Mouse (Mus musculus): ENCODE measurements at regions not wholly inside any gene's neighbourhood (a gene's known extent, or its start where the extent isn't known, plus 50 kb on each side); places are given as distances from the start of the nearest gene placed in this dataset.
"Not testable (repeated sequence)": the region's sequence is repeated elsewhere in the genome, so short reads cannot be mapped to it uniquely, and the experiment has no call there.

DNA sequence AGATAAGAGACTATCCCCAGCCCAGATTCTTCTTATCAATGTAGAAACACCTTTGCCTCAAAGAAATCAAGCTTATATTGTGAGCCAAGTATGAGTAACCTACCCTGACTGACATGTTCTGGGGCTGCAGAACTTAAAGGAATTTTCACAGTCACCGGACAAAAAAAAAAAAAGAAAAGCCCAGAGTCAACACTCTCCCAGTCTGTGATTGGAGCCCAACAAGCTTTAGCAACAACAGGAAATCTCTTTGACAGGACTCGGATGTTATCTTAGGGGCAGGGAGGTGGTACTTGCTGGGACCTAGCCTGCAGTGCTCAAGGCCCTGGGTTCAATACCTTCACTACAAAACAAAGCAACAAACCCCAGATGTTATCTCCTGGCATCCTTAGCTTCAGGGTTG is 114.2 kb downstream of the Nectin1 start:
- H3K27me3 ChIP-seq (ENCODE audit: insufficient read depth, low read length), result peaks cover 20% of the 10 kb centered on the region
- no peak for ATAC-seq (ENCODE audit: low FRiP score, low TSS enrichment)
- WGBS, result 12% methylated on average over 2 of the region's 2 CpGs

DNA sequence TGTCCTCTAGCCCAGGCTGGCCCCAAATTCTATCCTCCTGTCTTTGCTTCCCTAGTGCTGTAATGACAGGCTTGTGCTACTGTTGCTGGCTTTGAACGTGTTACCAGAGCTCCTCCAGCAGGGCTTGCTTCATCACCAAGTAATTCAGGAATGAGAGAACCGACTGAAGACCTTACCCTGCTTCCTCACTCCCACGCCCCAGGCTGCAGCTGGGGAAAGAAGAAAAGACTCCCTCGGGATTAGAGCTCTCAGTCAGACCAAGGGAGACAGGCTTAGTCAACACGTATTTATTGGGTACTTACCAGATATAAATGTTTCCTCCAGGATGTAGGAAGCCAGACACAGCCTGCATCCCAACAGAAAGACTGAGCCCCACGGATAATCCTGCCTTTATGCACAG is 115.0 kb downstream of the Nectin1 start:
- H3K4me1 ChIP-seq (ENCODE audit: insufficient read depth, low read length), result peaks cover 7% of the 10 kb centered on the region
- 28% methylated on average over 6 of the region's 6 CpGs for WGBS
- H3K4me3 ChIP-seq (ENCODE audit: low read length), result no peak overlapping the region
- H3K27ac ChIP-seq (ENCODE audit: low read length), result no peak overlapping the region
- H3K9ac ChIP-seq (replicated peaks; ENCODE audit: low read length), result no peak overlapping the region
- H3K9me3 ChIP-seq (ENCODE audit: low read length), result no peaks in the 10 kb centered on the region
- H3K36me3 ChIP-seq (ENCODE audit: insufficient read depth, low read length), result no peaks in the 10 kb centered on the region
- H3K4me2 ChIP-seq (replicated peaks; ENCODE audit: low read depth, low read length), result no peak overlapping the region
- peaks cover 28% of the 10 kb centered on the region for H3K27me3 ChIP-seq (ENCODE audit: insufficient read depth, low read length)
- ATAC-seq (ENCODE audit: low FRiP score, low TSS enrichment), result no peak

More for the DNA sequence above, 114.2 kb downstream of the Nectin1 start:
- Histone ChIP-seq H3K27ac (ENCODE audit: low read length) (no peak overlapping the region), H3K4me3 (ENCODE audit: low read length) (no peak overlapping the region), H3K4me2 (replicated peaks; ENCODE audit: low read depth, low read length) (no peak overlapping the region), H3K9ac (replicated peaks; ENCODE audit: low read length) (no peak overlapping the region), H3K36me3 (ENCODE audit: insufficient read depth, low read length) (no peaks in the 10 kb centered on the region), H3K4me1 (ENCODE audit: insufficient read depth, low read length) (0 out of 2 replicates have a peak, but pooled peaks cover 4% of the 10 kb centered on the region), H3K9me3 (ENCODE audit: low read length) (no peaks in the 10 kb centered on the region)

DNA sequence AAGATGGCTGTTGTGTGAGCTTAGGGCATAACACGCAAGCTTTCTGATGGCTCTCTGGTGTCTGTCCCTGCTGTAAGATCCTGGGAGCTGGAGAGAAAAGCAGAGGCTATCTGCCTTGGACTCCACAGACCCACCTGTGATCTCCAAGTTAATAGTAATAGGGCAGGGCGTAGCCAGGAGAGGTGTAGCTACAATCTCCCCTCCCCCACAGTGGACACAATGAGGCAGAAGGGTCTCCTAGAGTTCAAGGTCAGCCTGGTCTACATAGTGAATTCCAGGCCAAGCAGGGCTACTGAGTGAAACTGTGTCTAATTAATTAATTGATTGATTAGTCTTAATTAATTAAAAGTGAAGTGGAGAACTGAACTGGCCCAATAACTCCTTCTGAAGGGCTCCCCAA is 116.5 kb downstream of the Nectin1 start:
- ATAC-seq (ENCODE audit: low FRiP score, low TSS enrichment), result no peak
- no peak overlapping the region for H3K27ac ChIP-seq (ENCODE audit: low read length)
- peaks cover 14% of the 10 kb centered on the region for H3K4me1 ChIP-seq (ENCODE audit: insufficient read depth, low read length)
- no peaks in the 10 kb centered on the region for H3K9me3 ChIP-seq (ENCODE audit: low read length)
- no peak overlapping the region for H3K4me2 ChIP-seq (replicated peaks; ENCODE audit: low read depth, low read length)
- H3K36me3 ChIP-seq (ENCODE audit: insufficient read depth, low read length), result no peaks in the 10 kb centered on the region
- peaks cover 39% of the 10 kb centered on the region for H3K27me3 ChIP-seq (ENCODE audit: insufficient read depth, low read length)
- no peak overlapping the region for H3K4me3 ChIP-seq (ENCODE audit: low read length)
- H3K9ac ChIP-seq (replicated peaks; ENCODE audit: low read length), result no peak overlapping the region
- 90% methylated on average over 2 of the region's 2 CpGs for WGBS

DNA sequence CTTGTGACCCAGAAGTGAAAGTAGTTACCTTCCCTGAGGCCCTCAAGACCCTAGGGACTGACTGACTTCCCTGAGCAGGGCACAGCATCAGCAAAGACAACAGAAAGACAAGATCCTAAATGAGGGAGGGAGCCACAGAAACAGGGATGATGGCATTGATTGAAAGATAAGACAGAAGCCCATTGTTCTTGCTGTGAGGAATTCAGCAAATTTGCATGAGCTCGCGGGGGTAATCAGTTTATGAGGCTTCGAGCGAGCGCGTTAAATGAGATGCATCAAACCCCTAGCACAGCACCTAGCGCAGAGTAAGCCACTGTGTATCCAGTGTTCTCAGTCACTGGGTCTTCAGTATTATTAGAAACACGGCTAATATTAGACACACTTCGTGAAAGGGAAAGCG is 117.6 kb downstream of the Nectin1 start:
- H3K9me3 ChIP-seq (ENCODE audit: low read length), result no peaks in the 10 kb centered on the region
- no peak overlapping the region for H3K4me3 ChIP-seq (ENCODE audit: low read length)
- no peak for ATAC-seq (ENCODE audit: low FRiP score, low TSS enrichment)
- no peak overlapping the region for H3K9ac ChIP-seq (replicated peaks; ENCODE audit: low read length)
- WGBS, result 34% methylated on average over 10 of the region's 10 CpGs
- peaks cover 14% of the 10 kb centered on the region for H3K4me1 ChIP-seq (ENCODE audit: insufficient read depth, low read length)
- no peaks in the 10 kb centered on the region for H3K36me3 ChIP-seq (ENCODE audit: insufficient read depth, low read length)
- peaks cover 45% of the 10 kb centered on the region for H3K27me3 ChIP-seq (ENCODE audit: insufficient read depth, low read length)
- H3K27ac ChIP-seq (ENCODE audit: low read length), result no peak overlapping the region
- no peak overlapping the region for H3K4me2 ChIP-seq (replicated peaks; ENCODE audit: low read depth, low read length)

- peaks cover 45% of the 10 kb centered on the region for H3K27me3 ChIP-seq (ENCODE audit: insufficient read depth, low read length)
- 14% methylated on average over 11 of the region's 11 CpGs for WGBS
- ATAC-seq (ENCODE audit: low FRiP score, low TSS enrichment), result not testable (repeated sequence)
These were observed 118.2 kb downstream of the Nectin1 start for GRCm38 (mm10) chr9:43862034-43862433.

DNA sequence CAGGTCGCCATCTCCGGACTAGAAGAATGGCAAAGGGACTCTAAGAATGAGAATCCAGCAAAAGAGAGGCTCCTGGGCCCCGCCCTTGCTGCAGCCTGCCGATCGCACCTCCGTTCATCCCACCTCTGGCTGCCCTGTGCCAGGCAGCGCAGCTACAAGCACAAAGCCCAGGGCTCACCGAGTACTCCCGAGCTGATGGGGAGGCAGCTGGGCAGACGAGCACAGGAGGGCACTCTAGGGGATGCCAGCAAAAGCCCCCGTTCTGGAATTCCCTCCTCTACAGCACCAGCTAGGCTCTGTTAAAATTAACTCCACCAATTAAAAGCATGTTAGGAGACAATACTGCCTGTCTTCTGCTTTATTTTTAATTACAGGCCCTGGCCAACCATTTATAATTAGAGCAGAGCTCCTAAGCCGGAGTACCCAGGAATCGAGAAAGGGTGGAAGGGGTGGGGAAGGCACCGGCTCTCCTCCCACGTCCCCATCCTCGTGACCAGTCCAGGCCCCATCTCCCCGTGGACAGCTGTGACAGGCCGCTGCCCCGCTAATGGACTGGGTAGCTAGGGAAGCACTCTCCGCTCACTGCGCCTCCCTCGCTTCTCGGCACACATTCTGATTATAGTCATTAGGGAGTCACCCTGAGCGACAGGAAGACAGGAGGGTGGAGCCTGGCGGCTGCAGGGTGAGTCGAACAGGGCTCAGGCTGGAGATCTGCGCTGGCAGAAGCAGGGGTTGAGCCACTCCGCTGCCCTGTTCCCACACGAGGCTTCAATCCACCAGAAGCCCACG is 120.0 kb downstream of the Nectin1 start:
- no peak overlapping the region for H3K27ac ChIP-seq (ENCODE audit: low read length)
- peaks cover 10% of the 10 kb centered on the region for H3K4me1 ChIP-seq (ENCODE audit: insufficient read depth, low read length)
- peaks cover 45% of the 10 kb centered on the region for H3K27me3 ChIP-seq (ENCODE audit: insufficient read depth, low read length)
- ATAC-seq (ENCODE audit: low FRiP score, low TSS enrichment), result peak; percentile 90
- H3K9me3 ChIP-seq (ENCODE audit: low read length), result no peaks in the 10 kb centered on the region
- 3% methylated on average over 30 of the region's 30 CpGs for WGBS
- no peak overlapping the region for H3K9ac ChIP-seq (replicated peaks; ENCODE audit: low read length)
- peak overlapping the region; percentile 21 for H3K4me3 ChIP-seq (ENCODE audit: low read length)
- H3K36me3 ChIP-seq (ENCODE audit: insufficient read depth, low read length), result no peaks in the 10 kb centered on the region
- H3K4me2 ChIP-seq (replicated peaks; ENCODE audit: low read depth, low read length), result peak overlapping the region; percentile 51

More at GRCm38 (mm10) chr9:43862034-43862433, 118.2 kb downstream of the Nectin1 start:
- H3K9ac ChIP-seq (replicated peaks; ENCODE audit: low read length); H3K4me2 ChIP-seq (replicated peaks; ENCODE audit: low read depth, low read length); H3K9me3 ChIP-seq (ENCODE audit: low read length); H3K27ac ChIP-seq (ENCODE audit: low read length); H3K36me3 ChIP-seq (ENCODE audit: insufficient read depth, low read length); H3K4me3 ChIP-seq (ENCODE audit: low read length): not testable (repeated sequence)
- peaks cover 14% of the 10 kb centered on the region for H3K4me1 ChIP-seq (ENCODE audit: insufficient read depth, low read length)

DNA sequence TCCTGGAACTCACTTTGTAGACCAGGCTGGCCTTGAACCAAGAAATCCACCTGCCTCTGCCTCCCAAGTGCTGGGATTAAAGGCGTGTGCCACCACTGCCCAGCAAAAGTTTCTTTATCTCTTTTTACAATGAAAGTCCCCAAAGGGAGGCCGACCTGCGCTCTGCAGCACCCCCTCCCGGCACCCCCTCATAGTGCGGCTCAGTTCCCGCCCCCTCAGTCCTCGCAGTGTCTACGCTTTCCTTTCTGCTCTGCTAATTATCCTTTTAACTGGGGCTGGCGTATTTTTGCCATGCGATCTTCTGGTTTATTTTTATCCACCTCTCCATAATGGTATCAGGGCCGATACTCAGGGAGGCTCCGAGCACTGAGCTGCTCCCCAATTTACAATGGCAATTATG is 123.0 kb downstream of the Nectin1 start:
- no peak overlapping the region for H3K27ac ChIP-seq (ENCODE audit: low read length)
- no peaks in the 10 kb centered on the region for H3K36me3 ChIP-seq (ENCODE audit: insufficient read depth, low read length)
- H3K4me3 ChIP-seq (ENCODE audit: low read length), result no peak overlapping the region
- no peak overlapping the region for H3K9ac ChIP-seq (replicated peaks; ENCODE audit: low read length)
- ATAC-seq (ENCODE audit: low FRiP score, low TSS enrichment), result no peak
- no peak overlapping the region for H3K4me2 ChIP-seq (replicated peaks; ENCODE audit: low read depth, low read length)
- peaks cover 52% of the 10 kb centered on the region for H3K27me3 ChIP-seq (ENCODE audit: insufficient read depth, low read length)
- peaks cover 10% of the 10 kb centered on the region for H3K4me1 ChIP-seq (ENCODE audit: insufficient read depth, low read length)
- 82% methylated on average over 12 of the region's 12 CpGs for WGBS
- no peaks in the 10 kb centered on the region for H3K9me3 ChIP-seq (ENCODE audit: low read length)

GRCm38 (mm10) chr9:43873841-43874240 is 130.1 kb downstream of the Nectin1 start:
- H3K27ac ChIP-seq (ENCODE audit: low read length), result no peak overlapping the region
- H3K36me3 ChIP-seq (ENCODE audit: insufficient read depth, low read length), result no peaks in the 10 kb centered on the region
- no peaks in the 10 kb centered on the region for H3K9me3 ChIP-seq (ENCODE audit: low read length)
- ATAC-seq (ENCODE audit: low FRiP score, low TSS enrichment), result no peak
- 68% methylated on average over 2 of the region's 2 CpGs for WGBS
- H3K27me3 ChIP-seq (ENCODE audit: insufficient read depth, low read length), result peaks cover 33% of the 10 kb centered on the region
- H3K4me3 ChIP-seq (ENCODE audit: low read length), result no peak overlapping the region
- no peak overlapping the region for H3K4me2 ChIP-seq (replicated peaks; ENCODE audit: low read depth, low read length)
- no peaks in the 10 kb centered on the region for H3K4me1 ChIP-seq (ENCODE audit: insufficient read depth, low read length)
- H3K9ac ChIP-seq (replicated peaks; ENCODE audit: low read length), result no peak overlapping the region

DNA sequence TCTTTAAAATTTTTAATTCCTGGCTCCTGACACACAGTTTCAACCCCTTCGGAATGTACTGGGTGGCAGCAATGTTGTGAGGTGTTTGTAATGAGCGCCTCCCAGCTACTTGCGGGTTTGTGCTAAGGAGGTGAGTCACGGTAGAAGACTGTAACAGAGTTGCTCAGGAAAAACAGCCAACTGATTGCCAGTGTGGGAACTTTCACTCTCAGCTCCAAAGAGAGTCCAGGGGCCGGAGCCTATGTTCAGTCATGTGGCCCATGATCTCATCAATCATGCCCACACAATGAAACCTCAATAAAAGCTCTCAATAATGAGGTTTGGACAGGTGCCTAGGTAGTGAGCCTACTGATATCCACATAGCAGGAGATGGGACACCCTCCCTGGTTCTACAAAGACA is 130.5 kb downstream of the Nectin1 start:
- Histone ChIP-seq H3K4me3 (ENCODE audit: low read length) (no peak overlapping the region), H3K27ac (ENCODE audit: low read length) (no peak overlapping the region), H3K4me2 (replicated peaks; ENCODE audit: low read depth, low read length) (no peak overlapping the region), H3K4me1 (ENCODE audit: insufficient read depth, low read length) (peaks cover 1% of the 10 kb centered on the region; the same call in 1 of the 2 replicates), H3K9me3 (ENCODE audit: low read length) (no peaks in the 10 kb centered on the region), H3K36me3 (ENCODE audit: insufficient read depth, low read length) (no peaks in the 10 kb centered on the region), H3K9ac (replicated peaks; ENCODE audit: low read length) (no peak overlapping the region), H3K27me3 (ENCODE audit: insufficient read depth, low read length) (peaks cover 38% of the 10 kb centered on the region)
- WGBS, result 70% methylated on average over 5 of the region's 5 CpGs
- no peak for ATAC-seq (ENCODE audit: low FRiP score, low TSS enrichment)

DNA sequence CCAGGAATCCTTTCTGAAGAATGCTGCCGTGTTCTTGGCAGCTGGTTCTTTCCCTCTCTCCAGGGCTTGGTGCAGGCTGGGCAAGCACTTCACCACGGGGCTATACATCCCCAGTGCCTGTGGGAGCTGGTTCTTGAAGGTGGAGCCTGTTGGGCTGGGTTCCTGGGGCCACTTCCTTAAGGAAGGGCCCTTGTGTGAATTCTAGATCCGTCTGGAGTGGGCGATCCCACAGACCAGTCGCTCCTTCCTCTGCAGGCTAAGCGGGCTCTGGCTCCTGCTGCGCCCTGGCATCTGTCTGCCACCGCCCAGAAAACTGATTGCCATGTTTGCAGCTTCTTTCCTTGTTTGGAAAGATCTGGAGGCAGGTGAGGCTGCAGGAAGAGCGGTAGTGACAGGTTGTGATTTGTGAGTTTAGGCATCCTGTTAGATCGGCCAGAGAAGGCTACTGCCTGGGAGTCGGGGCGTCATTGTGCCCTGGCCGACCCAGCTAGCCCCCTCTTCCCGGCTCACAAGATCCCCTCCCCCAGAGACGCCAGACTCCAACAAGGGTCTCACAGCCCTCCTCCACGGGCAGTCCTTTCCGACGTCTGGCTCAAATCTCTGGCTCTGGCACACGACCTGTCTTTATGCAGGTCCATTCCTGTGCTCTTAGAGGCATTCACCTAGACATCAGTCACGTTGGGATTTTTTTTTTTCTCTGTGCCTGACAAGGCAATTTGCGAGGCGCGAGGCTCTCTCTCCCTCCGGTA is 135.6 kb downstream of the Nectin1 start:
- Histone ChIP-seq H3K9ac (replicated peaks; ENCODE audit: low read length) (no peak overlapping the region), H3K27me3 (ENCODE audit: insufficient read depth, low read length) (peaks cover 42% of the 10 kb centered on the region), H3K4me2 (replicated peaks; ENCODE audit: low read depth, low read length) (peak overlapping the region; percentile 39), H3K4me3 (ENCODE audit: low read length) (peak overlapping the region; percentile 15), H3K27ac (ENCODE audit: low read length) (no peak overlapping the region), H3K4me1 (ENCODE audit: insufficient read depth, low read length) (peaks cover 12% of the 10 kb centered on the region), H3K9me3 (ENCODE audit: low read length) (no peaks in the 10 kb centered on the region), H3K36me3 (ENCODE audit: insufficient read depth, low read length) (no peaks in the 10 kb centered on the region)
- ATAC-seq (ENCODE audit: low FRiP score, low TSS enrichment), result no peak
- 3% methylated on average over 24 of the region's 24 CpGs for WGBS
